Comparison of ENCODE assay signal across 8 mouse cellular contexts in genomic region chr2:152829367-152829881, GRCm38 (mm10). TPM values are rescaled to one million over a fixed set of nuclear protein-coding genes. Genes with fewer than 3 reads are reported as not detected.
DNase-seq lines count a peak whose midpoint lies in the region; ATAC-seq and TF ChIP-seq lines count a peak whose summit lies in the region.

No protein-coding gene starts in this region.

- peaks cover 37% of the 10 kb centered on the region for H3K4me1 ChIP-seq in bone marrow macrophage, adult 2 months (ENCODE audit: control insufficient read depth, insufficient read depth, low read length)
- H3K4me1 ChIP-seq in heart, embryonic 11.5 days (ENCODE audit: control insufficient read depth, insufficient read depth, low read length) = peaks cover 40% of the 10 kb centered on the region
- H3K4me1 ChIP-seq in kidney, embryonic 15.5 days = peaks cover 54% of the 10 kb centered on the region
- peaks cover 32% of the 10 kb centered on the region for H3K4me1 ChIP-seq in lung, embryonic 16.5 days (replicated peaks; ENCODE audit: control insufficient read depth, insufficient read depth, low read length)

- intact Hi-C loops in left cerebral cortex, adult 2 months (cut with DNase I) = no loop called here

- peak overlapping the region; percentile 96 for H3K9ac ChIP-seq in heart, embryonic 11.5 days (ENCODE audit: low read depth, low read length)
- H3K9ac ChIP-seq in kidney, embryonic 15.5 days = peak overlapping the region; percentile 63
- H3K9ac ChIP-seq in lung, embryonic 16.5 days (ENCODE audit: low read length) = peak overlapping the region; percentile 93

- WGBS in heart, embryonic 11.5 days (ENCODE audit: insufficient replicate concordance) = 69% methylated on average over 23 of the region's 23 CpGs
- WGBS in kidney, embryonic 15.5 days = 67% methylated on average over 23 of the region's 23 CpGs
- 52% methylated on average over 23 of the region's 23 CpGs for WGBS in lung, embryonic 16.5 days

- no peak for TF ChIP-seq CTCF in left cerebral cortex, adult 2 months (IDR thresholded peaks at IDR 0.05)
- no peak for TF ChIP-seq CTCF in bone marrow macrophage, adult 2 months (IDR thresholded peaks at IDR 0.05; ENCODE audit: low read depth, low read length)

- TF ChIP-seq POLR2A in bone marrow macrophage, adult 2 months (IDR thresholded peaks at IDR 0.05; ENCODE audit: borderline replicate concordance, low read depth, low read length) = no peak

- DNase-seq in left cerebral cortex, adult 2 months (ENCODE audit: extremely low spot score in 1 of 2, low spot score in 2 of 2) = peak; percentile 35 to 40
- DNase-seq in left cerebral cortex, adult 11 months (ENCODE audit: low spot score) = no peak
- peak; percentile 27 for DNase-seq in yolk sac, embryonic 10.5 days (ENCODE audit: low spot score)

- no peaks in the 10 kb centered on the region for H3K36me3 ChIP-seq in heart, embryonic 11.5 days (ENCODE audit: control insufficient read depth, insufficient read depth, low read length)
- H3K36me3 ChIP-seq in kidney, embryonic 15.5 days = peaks cover 21% of the 10 kb centered on the region
- no peaks in the 10 kb centered on the region for H3K36me3 ChIP-seq in lung, embryonic 16.5 days (ENCODE audit: control insufficient read depth, insufficient read depth, low read length)

- peak overlapping the region; percentile 100 for H3K4me3 ChIP-seq in left cerebral cortex, adult 2 months
- H3K4me3 ChIP-seq in bone marrow macrophage, adult 2 months (ENCODE audit: insufficient read depth, low read length) = peak overlapping the region; percentile 67
- H3K4me3 ChIP-seq in heart, embryonic 11.5 days (ENCODE audit: low read depth, low read length) = peak overlapping the region; percentile 71
- peak overlapping the region; percentile 56 for H3K4me3 ChIP-seq in kidney, embryonic 15.5 days (replicated peaks)
- H3K4me3 ChIP-seq in lung, embryonic 16.5 days (ENCODE audit: low read length) = peak overlapping the region; percentile 74

- H3K4me2 ChIP-seq in heart, embryonic 11.5 days = peak overlapping the region; percentile 73
- peak overlapping the region; percentile 80 for H3K4me2 ChIP-seq in kidney, embryonic 15.5 days
- H3K4me2 ChIP-seq in lung, embryonic 16.5 days (ENCODE audit: low read depth, low read length) = peak overlapping the region; percentile 76

- H3K27me3 ChIP-seq in heart, embryonic 11.5 days (ENCODE audit: control insufficient read depth, insufficient read depth, low read length) = no peaks in the 10 kb centered on the region
- no peaks in the 10 kb centered on the region for H3K27me3 ChIP-seq in kidney, embryonic 15.5 days
- H3K27me3 ChIP-seq in lung, embryonic 16.5 days (ENCODE audit: control insufficient read depth, insufficient read depth, low read depth, low read length) = no peaks in the 10 kb centered on the region

- peak overlapping the region; percentile 100 for H3K27ac ChIP-seq in left cerebral cortex, adult 2 months
- H3K27ac ChIP-seq in bone marrow macrophage, adult 2 months (ENCODE audit: insufficient read depth, low read depth, low read length) = no peak overlapping the region
- peak overlapping the region; percentile 98; the same call in 1 of the 2 replicates for H3K27ac ChIP-seq in heart, embryonic 11.5 days (ENCODE audit: low read depth, low read length)
- peak overlapping the region; percentile 96 for H3K27ac ChIP-seq in kidney, embryonic 15.5 days
- H3K27ac ChIP-seq in lung, embryonic 16.5 days (ENCODE audit: low read length) = peak overlapping the region; percentile 99

- no peak for ATAC-seq in heart, embryonic 11.5 days (replicated peaks; ENCODE audit: insufficient number of reproducible peaks, low FRiP score, low TSS enrichment)
- ATAC-seq in kidney, embryonic 15.5 days (replicated peaks; ENCODE audit: low FRiP score) = no peak
- no peak for ATAC-seq in lung, embryonic 16.5 days (ENCODE audit: low read depth)
- ATAC-seq in inflammation-experienced regulatory T-cells, adult 6 months = no peak

- H3K9me3 ChIP-seq in heart, embryonic 11.5 days (replicated peaks; ENCODE audit: control insufficient read depth, low read length) = no peaks in the 10 kb centered on the region
- no peaks in the 10 kb centered on the region for H3K9me3 ChIP-seq in kidney, embryonic 15.5 days (replicated peaks)
- H3K9me3 ChIP-seq in lung, embryonic 16.5 days (ENCODE audit: control insufficient read depth, low read length) = no peaks in the 10 kb centered on the region

RNA-seq across cellular contexts. Expression of gene Bcl2l1, which starts 2.1 kb away (rescaled TPM):
- total RNA-seq in left cerebral cortex, adult 2 months (2021) = 100 to 1,000 TPM; 133 to 135 TPM
- 29.0 and 30.8 TPM in 2 replicates for polyA plus RNA-seq in bone marrow macrophage, adult 2 months (2012; ENCODE audit: insufficient read depth, insufficient read length, missing spikeins)
- polyA plus RNA-seq in heart, embryonic 11.5 days (2014; fragmentation: Nextera tagmentation; extraction: Ambion mirVana) = 69.8 and 73.1 TPM in 2 replicates
- 99.5 and 106 TPM in 2 replicates for polyA plus RNA-seq in kidney, embryonic 15.5 days (2015; fragmentation: Nextera tagmentation; extraction: Ambion mirVana)
- 120 and 121 TPM in 2 replicates for polyA plus RNA-seq in lung, embryonic 16.5 days (2015; fragmentation: Nextera tagmentation; extraction: Ambion mirVana)
- 10 to 100 TPM; 36.5 to 64.5 (median 41.8) TPM for polyA plus RNA-seq in inflammation-experienced regulatory T-cells, adult 6 months (2017; shearing (Covaris generic))

RNA-seq across cellular contexts. Expression of gene Tpx2, which starts 18.3 kb away (rescaled TPM):
- 1 to 10 TPM; 2.5 to 3.0 TPM for total RNA-seq in left cerebral cortex, adult 2 months (2021)
- 35.1 and 38.3 TPM in 2 replicates for polyA plus RNA-seq in bone marrow macrophage, adult 2 months (2012; ENCODE audit: insufficient read depth, insufficient read length, missing spikeins)
- 81.0 and 88.3 TPM in 2 replicates for polyA plus RNA-seq in heart, embryonic 11.5 days (2014; fragmentation: Nextera tagmentation; extraction: Ambion mirVana)
- polyA plus RNA-seq in kidney, embryonic 15.5 days (2015; fragmentation: Nextera tagmentation; extraction: Ambion mirVana) = 88.5 and 98.2 TPM in 2 replicates
- 85.8 and 101 TPM in 2 replicates for polyA plus RNA-seq in lung, embryonic 16.5 days (2015; fragmentation: Nextera tagmentation; extraction: Ambion mirVana)
- polyA plus RNA-seq in inflammation-experienced regulatory T-cells, adult 6 months (2017; shearing (Covaris generic)) = 10 to 100 TPM in 1 of 3 experiments, 1 to 10 TPM in 2; 5.3 to 56.1 (median 5.7) TPM
